Mouse (Mus musculus) stomach, embryonic 14.5 days (tissue): Measurements from ENCODE around the gene Hsd17b2. TPM values are rescaled to one million over a fixed set of nuclear protein-coding genes. Genes with fewer than 3 reads are reported as not detected.

Experiments
- ATAC-seq: fragments of 200-750 bp; cut with Nextera tagmentation; 2 replicates; pipeline ENCODE4 v1.8.0; 2017; ENCODE audit warnings: low read depth, moderate TSS enrichment; ENCODE audit not compliant: insufficient number of reproducible peaks, insufficient read depth, low FRiP score
- H3K27ac ChIP-seq: fragments of 300-500 bp; sonication (generic); 2 replicates; pipeline ENCODE4 v1.5.1; 2014; ENCODE audit warnings: mild to moderate bottlenecking, low read length, moderate library complexity, mixed read lengths
- H3K27me3 ChIP-seq: fragments of 300-500 bp; sonication (generic); 2 replicates; pipeline ENCODE4 v1.6.1; 2014; ENCODE audit warnings: low read length, control low read depth, mixed read lengths; ENCODE audit not compliant: control insufficient read depth, insufficient read depth
- H3K36me3 ChIP-seq: fragments of 300-500 bp; sonication (generic); 2 replicates; pipeline ENCODE4 v1.6.1; 2014; ENCODE audit warnings: mild to moderate bottlenecking, control low read depth, low read length, moderate library complexity, mixed read lengths; ENCODE audit not compliant: control insufficient read depth, insufficient read depth
- H3K4me1 ChIP-seq: fragments of 300-500 bp; sonication (generic); 2 replicates; pipeline ENCODE4 v1.6.1; 2014; ENCODE audit warnings: low read length, control low read depth, mixed read lengths; ENCODE audit not compliant: control insufficient read depth, insufficient read depth
- H3K4me2 ChIP-seq: fragments of 300-500 bp; sonication (generic); replicated peaks from 2 replicates; pipeline ENCODE4 v1.6.1; 2014; ENCODE audit warnings: low read depth, low read length, control low read depth
- H3K4me3 ChIP-seq: fragments of 300-500 bp; sonication (generic); 2 replicates; pipeline ENCODE4 v1.5.1; 2014; ENCODE audit warnings: low read depth, low read length, control low read depth
- H3K9ac ChIP-seq: fragments of 300-500 bp; sonication (generic); replicated peaks from 2 replicates; pipeline ENCODE4 v1.6.1; 2014; ENCODE audit warnings: low read depth, mild to moderate bottlenecking, control low read depth, low read length, moderate library complexity, mixed read lengths
- H3K9me3 ChIP-seq: fragments of 300-500 bp; sonication (generic); 2 replicates; pipeline ENCODE4 v1.6.1; 2016; ENCODE audit warnings: low read depth, low read length, control low read depth; ENCODE audit not compliant: control insufficient read depth
- WGBS: fragments of 180-500 bp; shearing (Covaris S2); extraction: QIAGEN DNeasy Blood & Tissue Kit; methylation state at CpG from one replicate; pipeline ENCODE4 v1.1.7; 2014; 5-methylcytosine and 5-hydroxymethylcytosine counted together
- polyA plus RNA-seq: library from polyadenylated mRNA; unstranded; fragments of >200 nt; fragmentation: Nextera tagmentation; extraction: Ambion mirVana; gene quantifications from 2 replicates; pipeline ENCODE4 v1.2.1, GENCODE M21; 2014

The Hsd17b2 gene
- polyA plus RNA-seq, 1 experiment from 2014 or later = 3.5 TPM

- no peaks in the 10 kb centered on the region for H3K4me1 ChIP-seq
- no peak overlapping the region for H3K4me3 ChIP-seq
- no peaks in the 10 kb centered on the region for H3K9me3 ChIP-seq
- H3K36me3 ChIP-seq = no peaks in the 10 kb centered on the region
- WGBS = 81% methylated on average over 6 of the region's 6 CpGs
- H3K27me3 ChIP-seq = no peaks in the 10 kb centered on the region
- H3K27ac ChIP-seq = no peak overlapping the region
- H3K4me2 ChIP-seq = no peak overlapping the region
- ATAC-seq = no peak
- no peak overlapping the region for H3K9ac ChIP-seq
Observed at GRCm38 (mm10) chr8:117779344-117779743, 77.6 kb downstream of the Hsd17b2 start.

- H3K27ac ChIP-seq = no peak overlapping the region
- no peak for ATAC-seq
Observed at GRCm38 (mm10) chr8:117781375-117782129, 79.8 kb downstream of the Hsd17b2 start.

GRCm38 (mm10) chr8:117783021-117783420 lies 81.3 kb downstream of the Hsd17b2 start:
- no peaks in the 10 kb centered on the region; the same call in 1 of the 2 replicates for H3K36me3 ChIP-seq
- no peak overlapping the region for H3K4me3 ChIP-seq
- ATAC-seq = no peak
- no peaks in the 10 kb centered on the region; the same call in 1 of the 2 replicates for H3K9me3 ChIP-seq
- no peaks in the 10 kb centered on the region for H3K4me1 ChIP-seq
- no peak overlapping the region for H3K4me2 ChIP-seq
- 84% methylated on average over 7 of the region's 7 CpGs for WGBS
- no peaks in the 10 kb centered on the region for H3K27me3 ChIP-seq
- H3K27ac ChIP-seq = no peak overlapping the region
- H3K9ac ChIP-seq = no peak overlapping the region

More at GRCm38 (mm10) chr8:117781375-117782129, 79.8 kb downstream of the Hsd17b2 start:
- Histone ChIP-seq H3K36me3 (no peaks in the 10 kb centered on the region), H3K9ac (no peak overlapping the region), H3K4me1 (no peaks in the 10 kb centered on the region), H3K4me2 (no peak overlapping the region), H3K9me3 (no peaks in the 10 kb centered on the region), H3K4me3 (no peak overlapping the region), H3K27me3 (no peaks in the 10 kb centered on the region)
- WGBS = 67% methylated on average over 6 of the region's 6 CpGs

GRCm38 (mm10) chr8:117786428-117786827 lies 84.7 kb downstream of the Hsd17b2 start:
- Histone ChIP-seq H3K4me1 (no peaks in the 10 kb centered on the region), H3K4me3 (no peak overlapping the region), H3K27ac (no peak overlapping the region), H3K9me3 (no peaks in the 10 kb centered on the region; the same call in 1 of the 2 replicates), H3K27me3 (no peaks in the 10 kb centered on the region), H3K9ac (no peak overlapping the region), H3K36me3 (peaks cover 24% of the 10 kb centered on the region), H3K4me2 (no peak overlapping the region)
- ATAC-seq = no peak
- 94% methylated on average over 3 of the region's 3 CpGs for WGBS

GRCm38 (mm10) chr8:117792616-117793144 lies 91.0 kb downstream of the Hsd17b2 start:
- H3K4me3 ChIP-seq = no peak overlapping the region
- H3K4me2 ChIP-seq = no peak overlapping the region
- H3K4me1 ChIP-seq = no peaks in the 10 kb centered on the region
- ATAC-seq = no peak
- H3K9me3 ChIP-seq = no peaks in the 10 kb centered on the region
- peaks cover 58% of the 10 kb centered on the region for H3K36me3 ChIP-seq
- H3K27me3 ChIP-seq = no peaks in the 10 kb centered on the region
- H3K9ac ChIP-seq = no peak overlapping the region
- 83% methylated on average over 19 of the region's 19 CpGs for WGBS
- no peak overlapping the region for H3K27ac ChIP-seq

GRCm38 (mm10) chr8:117794581-117794980 lies 92.9 kb downstream of the Hsd17b2 start:
- H3K27me3 ChIP-seq = no peaks in the 10 kb centered on the region
- no peak overlapping the region for H3K4me2 ChIP-seq
- no peak for ATAC-seq
- no peaks in the 10 kb centered on the region for H3K9me3 ChIP-seq
- no peaks in the 10 kb centered on the region for H3K4me1 ChIP-seq
- H3K4me3 ChIP-seq = no peak overlapping the region
- 94% methylated on average over 10 of the region's 10 CpGs for WGBS
- H3K27ac ChIP-seq = no peak overlapping the region
- no peak overlapping the region for H3K9ac ChIP-seq
- H3K36me3 ChIP-seq = peaks cover 57% of the 10 kb centered on the region

DNA sequence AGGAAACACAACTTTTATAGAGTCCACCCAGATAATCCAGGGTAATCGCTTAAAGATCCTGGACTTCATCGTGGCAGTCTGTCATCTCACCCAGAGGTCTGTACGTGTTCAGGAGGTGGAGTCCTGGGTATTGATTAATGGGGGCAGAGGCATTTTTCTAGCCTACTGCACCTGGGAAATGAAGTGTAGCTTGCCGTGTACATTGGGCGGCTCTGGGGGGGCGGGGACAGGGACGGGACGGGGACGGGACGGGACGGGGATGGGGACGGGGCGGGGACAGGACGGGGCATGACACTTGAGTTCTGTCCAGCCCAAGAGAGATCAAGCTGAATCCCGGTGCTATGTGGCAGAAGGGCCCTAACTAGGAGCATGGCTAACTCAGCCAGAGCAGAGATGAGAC lies 94.8 kb downstream of the Hsd17b2 start:
- Histone ChIP-seq H3K4me1 (peaks cover 10% of the 10 kb centered on the region; the same call in 1 of the 2 replicates), H3K27ac (no peak overlapping the region), H3K27me3 (no peaks in the 10 kb centered on the region), H3K9ac (no peak overlapping the region), H3K4me3 (no peak overlapping the region), H3K9me3 (no peaks in the 10 kb centered on the region), H3K36me3 (peaks cover 39% of the 10 kb centered on the region), H3K4me2 (no peak overlapping the region)
- 79% methylated on average over 15 of the region's 15 CpGs for WGBS
- no peak for ATAC-seq

GRCm38 (mm10) chr8:117798066-117798465 lies 96.4 kb downstream of the Hsd17b2 start:
- Histone ChIP-seq H3K4me3 (no peak overlapping the region), H3K4me1 (peaks cover 10% of the 10 kb centered on the region; the same call in 1 of the 2 replicates), H3K27me3 (no peaks in the 10 kb centered on the region), H3K36me3 (peaks cover 25% of the 10 kb centered on the region), H3K4me2 (no peak overlapping the region), H3K9me3 (no peaks in the 10 kb centered on the region), H3K9ac (no peak overlapping the region), H3K27ac (no peak overlapping the region)
- ATAC-seq = no peak
- 90% methylated on average over 2 of the region's 2 CpGs for WGBS
